Mouse (Mus musculus) mouse trophoblast stem cell (cell line): ENCODE results near the gene Dhx36.

Experiments used
- in situ Hi-C, 2 experiments: fragments of 300-500 bp; cut with MseI, MboI; formaldehyde crosslinking; loops; 2 replicates in 1 of 2; 3 replicates in 1 of 2; pipeline ENCODE4 v1.15.1; 2025

Dhx36 gene

GRCm38 (mm10) chr3:62435923-62436322, 70.9 kb downstream of the Dhx36 start:
- in situ Hi-C loops: no loop called here

DNA sequence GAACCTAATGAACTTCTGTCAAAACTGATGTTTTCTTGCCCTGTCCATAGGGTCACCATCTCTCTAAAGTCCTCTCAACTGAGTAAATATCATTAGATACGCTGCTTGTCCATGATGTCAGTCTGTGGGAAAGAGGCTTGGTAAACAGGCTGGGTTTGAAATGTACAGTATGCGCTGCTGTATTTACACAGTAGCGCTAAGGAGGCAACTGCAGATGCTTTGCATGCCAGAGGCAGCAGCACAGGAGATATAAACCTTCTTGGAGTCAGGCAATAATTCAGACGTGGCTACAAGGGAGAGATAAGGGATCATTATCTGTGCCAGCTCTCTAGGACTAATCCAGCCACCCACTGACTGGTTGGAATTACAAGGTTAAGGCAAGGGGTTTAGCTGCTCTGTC, 73.1 kb downstream of the Dhx36 start:
- in situ Hi-C loops: no loop called here

DNA sequence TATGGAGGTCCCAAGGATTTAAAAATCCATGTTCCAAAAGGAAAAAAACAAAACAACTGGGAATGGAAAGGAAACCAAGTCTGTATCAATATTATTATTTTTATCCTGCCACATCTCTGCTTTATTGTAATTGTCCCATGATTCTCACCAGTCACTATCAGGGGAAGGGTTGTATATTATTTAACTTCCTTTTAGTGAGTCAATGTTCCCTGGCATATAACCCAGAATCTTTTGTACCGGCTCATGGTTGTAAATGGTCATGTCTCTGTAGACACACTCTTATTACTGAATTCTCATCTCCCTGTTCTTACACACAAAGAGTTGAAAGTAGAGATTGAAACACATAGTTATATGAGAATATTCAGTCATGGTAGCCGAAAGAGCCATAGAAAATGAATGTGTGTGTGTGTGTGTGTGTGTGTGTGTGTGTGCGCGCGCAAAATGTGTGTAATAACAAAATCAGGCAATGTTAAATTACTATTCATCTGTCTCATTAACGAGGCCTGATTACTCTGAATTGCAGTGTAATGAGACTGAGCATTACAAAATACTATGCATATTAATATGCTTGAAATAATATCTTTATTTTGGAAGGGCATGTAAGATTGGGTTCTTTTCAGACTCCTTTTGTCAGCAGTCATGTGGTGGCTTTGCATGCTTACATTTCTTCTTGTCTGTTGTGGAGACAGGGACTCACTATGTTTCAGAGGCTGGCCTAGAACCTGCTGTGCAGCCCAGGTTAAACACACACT, 88.2 kb downstream of the Dhx36 start:
- in situ Hi-C loops: no loop called here
